Mouse (Mus musculus): ENCODE results near the gene Rras2.

Gene Rras2

GRCm38 (mm10) chr7:114114284-114114683, 3.3 kb downstream of the Rras2 start:
- DNase-seq (ENCODE audit: low spot score), result no peak

- no peak for DNase-seq (ENCODE audit: low spot score)
Observed at GRCm38 (mm10) chr7:114110500-114110899, 7.1 kb downstream of the Rras2 start.

- no peak for DNase-seq (ENCODE audit: low spot score)
Observed at GRCm38 (mm10) chr7:114105886-114106285, 11.7 kb downstream of the Rras2 start.

DNA sequence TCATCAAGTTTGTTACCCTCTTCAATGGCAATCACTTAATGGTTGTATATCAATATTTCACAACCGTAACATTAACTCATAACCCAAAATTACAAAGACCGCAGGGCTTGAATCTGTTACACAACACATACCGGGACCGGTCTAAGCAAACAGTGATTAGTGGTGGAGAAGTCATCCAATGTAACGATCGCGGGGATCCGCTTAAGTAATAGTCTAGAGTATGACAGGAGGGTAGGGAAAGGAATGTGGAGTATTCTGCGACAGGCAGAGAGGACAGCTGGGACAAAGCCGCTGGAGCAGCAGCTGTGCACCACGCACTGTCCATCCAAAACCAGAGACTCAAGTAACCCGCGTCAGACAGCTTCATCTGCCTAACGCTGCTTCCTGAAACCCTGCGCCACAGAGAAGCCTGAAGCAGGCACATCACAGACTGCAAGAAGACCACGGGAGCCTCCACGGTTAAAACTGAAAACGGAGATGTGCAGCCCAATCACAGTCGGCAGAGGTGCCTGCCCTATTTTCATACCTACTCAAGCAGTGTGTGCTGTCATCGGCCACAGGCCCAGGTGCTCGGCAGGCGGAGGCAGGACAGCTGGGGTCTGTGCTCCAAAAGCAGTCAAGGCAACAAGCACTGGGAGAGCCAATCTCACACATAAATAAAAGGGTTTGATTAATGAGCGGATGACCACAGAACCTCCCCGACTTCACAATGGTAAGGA, 13.8 kb downstream of the Rras2 start:
- DNase-seq (ENCODE audit: low spot score), result peak; percentile 64

DNA sequence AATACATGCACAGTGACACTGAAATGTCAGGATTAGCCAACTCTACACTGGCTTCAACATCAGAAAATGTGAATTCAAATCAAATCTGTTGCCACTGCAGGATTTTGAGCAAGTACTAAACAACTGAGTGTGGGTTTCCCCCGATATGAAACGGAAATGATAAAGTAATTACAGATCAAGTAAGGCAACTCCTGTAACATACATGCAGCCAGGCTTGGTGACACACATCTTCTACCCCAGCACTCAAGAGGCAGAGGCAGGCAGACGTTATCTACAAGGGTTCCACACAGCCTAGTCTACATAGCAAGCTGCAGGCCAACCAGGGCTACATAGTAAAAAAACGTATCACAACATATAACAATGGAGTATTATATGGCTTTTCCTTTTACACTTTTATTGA, 14.4 kb downstream of the Rras2 start:
- DNase-seq (ENCODE audit: low spot score), result no peak

DNA sequence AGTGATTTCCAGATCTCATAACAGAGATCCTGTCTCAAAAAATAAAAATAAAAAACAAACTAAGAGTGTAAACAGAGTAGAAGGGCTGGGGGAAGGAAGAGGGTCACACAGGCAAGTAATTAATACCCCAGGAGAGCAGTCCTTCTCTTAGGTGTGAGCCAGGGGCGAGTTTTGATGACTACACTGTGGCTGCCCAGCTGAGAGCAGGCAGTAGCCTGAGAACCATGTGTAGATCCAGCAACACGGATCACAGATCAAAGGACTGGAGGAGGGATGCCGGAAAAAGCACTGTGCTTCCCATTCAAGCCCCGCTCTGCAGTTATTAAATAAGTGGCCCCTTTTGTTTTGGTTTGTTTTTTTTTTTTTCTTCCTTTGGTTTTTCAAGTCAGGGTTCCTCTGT, 15.0 kb downstream of the Rras2 start:
- no peak for DNase-seq (ENCODE audit: low spot score)

DNA sequence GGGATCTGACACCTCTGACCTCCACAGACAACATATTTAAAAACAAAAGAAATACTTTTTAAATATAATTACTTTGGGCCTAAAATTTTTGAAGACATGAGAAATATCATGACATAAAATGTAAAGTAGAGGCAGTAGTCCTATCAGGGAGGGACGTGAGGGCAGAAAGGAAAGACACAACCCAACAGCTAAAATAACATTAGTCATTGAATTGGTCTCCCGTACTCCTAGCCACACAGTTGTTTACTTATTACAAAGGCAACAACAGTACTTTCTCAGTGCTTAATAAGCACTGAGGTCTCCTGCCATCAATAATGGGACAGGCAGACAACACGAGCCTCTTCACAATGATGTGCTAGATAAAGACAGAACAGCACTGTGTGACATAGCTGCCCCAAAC, 16.2 kb downstream of the Rras2 start:
- DNase-seq (ENCODE audit: low spot score), result no peak

GRCm38 (mm10) chr7:114093548-114094174, 23.9 kb downstream of the Rras2 start:
- peak; percentile 73 for DNase-seq (ENCODE audit: low spot score)

GRCm38 (mm10) chr7:114090892-114091545, 26.6 kb downstream of the Rras2 start:
- no peak for DNase-seq (ENCODE audit: low spot score)

DNA sequence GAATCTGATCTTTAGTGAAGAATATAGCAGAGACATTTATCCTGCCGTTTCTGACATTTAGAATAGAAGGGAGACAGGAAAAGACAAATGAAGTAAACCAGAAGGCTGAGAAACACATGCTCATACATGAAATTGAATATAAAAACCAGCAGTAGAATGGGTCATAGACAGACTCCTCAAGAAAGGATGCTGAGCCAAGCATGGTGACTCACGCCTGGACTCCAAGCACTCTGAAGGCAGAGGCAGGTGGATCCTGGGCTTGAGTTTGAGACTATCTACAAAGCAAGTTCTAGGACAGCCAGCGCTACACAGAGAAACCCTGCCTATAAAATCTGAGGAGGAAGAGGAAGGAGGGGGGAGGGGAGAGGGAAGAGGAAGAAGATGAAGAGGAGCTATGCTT, 27.4 kb downstream of the Rras2 start:
- no peak for DNase-seq (ENCODE audit: low spot score)

DNA sequence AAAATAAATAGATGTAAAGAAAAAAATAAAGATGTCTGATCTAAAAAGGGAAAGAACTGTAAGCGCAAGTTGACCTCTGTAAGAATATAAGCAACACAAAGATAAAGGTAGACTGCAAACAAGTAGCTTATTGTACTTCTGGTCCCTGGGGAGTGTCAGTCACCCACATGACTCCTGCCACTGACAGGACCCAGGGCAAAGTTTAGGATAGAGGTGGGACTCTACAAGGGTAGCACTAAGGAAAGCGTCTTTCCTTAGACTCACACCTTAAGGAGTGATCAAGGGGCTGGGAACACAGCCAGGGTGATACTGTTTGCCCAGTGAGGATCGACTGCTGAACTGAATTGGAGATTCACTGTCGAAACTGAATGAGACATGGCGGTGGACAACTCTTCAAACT, 28.7 kb downstream of the Rras2 start:
- no peak for DNase-seq (ENCODE audit: low spot score)

GRCm38 (mm10) chr7:114087986-114088385, 29.6 kb downstream of the Rras2 start:
- DNase-seq (ENCODE audit: low spot score), result peak; percentile 89

- peak; percentile 66 for DNase-seq (ENCODE audit: low spot score)
Observed at GRCm38 (mm10) chr7:114087341-114087740, 30.2 kb downstream of the Rras2 start.

DNA sequence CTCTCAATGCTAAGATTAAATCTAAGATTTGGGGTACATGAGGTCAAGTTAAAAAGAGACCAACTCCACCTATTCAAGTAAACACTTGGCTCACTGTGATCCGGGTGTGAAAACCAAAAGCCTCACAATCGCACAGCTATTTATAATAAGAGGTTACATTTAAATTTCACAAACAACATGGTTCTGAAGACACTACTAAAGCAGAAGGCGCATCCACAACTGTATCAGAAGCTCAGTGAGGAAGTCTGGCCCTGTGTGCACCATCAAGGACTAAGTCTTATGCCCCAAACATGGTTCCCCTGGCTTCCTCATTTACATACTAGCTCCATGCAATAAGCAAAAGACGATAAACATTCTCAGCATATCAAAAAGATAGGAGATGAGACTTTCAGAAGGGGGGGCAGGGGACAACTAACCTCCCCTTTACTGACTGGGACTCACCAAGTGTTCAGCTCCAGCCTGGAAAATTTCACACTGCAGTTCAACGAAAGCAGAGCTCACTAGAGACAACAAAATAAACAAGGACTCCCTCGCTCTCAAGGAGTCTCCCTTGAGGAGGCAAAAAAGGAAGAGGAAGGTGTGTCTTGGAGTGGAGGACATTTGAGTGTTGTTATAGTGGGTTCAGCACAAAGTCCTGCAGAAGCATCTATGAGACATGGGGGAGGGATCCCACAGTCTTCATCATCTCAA, 31.4 kb downstream of the Rras2 start:
- DNase-seq (ENCODE audit: low spot score), result peak; percentile 62

DNA sequence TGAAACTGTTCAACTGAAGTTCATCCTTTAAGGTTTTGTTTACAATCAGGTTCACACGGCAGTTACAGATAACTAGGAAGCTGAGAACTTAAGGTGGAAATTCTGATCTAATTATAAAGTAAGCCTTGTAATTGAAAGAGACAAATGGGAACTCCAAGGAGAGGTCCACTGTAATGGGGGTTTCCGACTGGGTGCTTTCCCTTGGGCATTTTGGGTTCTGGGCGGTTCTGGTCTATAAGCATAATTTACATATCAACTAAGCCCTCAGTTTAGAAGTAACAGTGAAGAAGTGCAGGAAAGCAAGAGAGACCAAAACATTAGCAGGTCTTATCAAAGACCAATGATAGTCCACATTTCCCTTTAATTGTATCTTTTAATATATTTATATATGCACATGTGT, 33.8 kb downstream of the Rras2 start:
- no peak for DNase-seq (ENCODE audit: low spot score)

DNA sequence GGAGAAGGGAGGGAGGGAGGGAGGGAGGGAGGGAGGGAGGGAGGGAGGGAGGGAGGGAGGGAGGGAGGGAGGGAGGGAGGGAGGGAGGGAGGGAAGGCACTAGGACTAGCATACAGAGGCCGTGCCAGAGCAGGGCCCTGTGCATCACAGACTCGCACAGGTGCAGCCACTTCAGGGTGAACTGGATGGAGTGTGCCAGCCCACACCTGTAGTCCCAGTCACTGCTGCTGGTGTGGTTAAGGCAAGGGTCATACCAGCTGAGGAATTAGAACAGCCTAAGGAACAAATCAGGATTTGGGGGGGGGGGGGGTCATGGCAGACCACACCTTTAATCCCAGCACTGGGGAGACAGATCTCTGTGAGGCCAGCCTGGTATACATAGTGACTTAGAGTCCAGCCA, 34.5 kb downstream of the Rras2 start:
- DNase-seq (ENCODE audit: low spot score), result no peak

DNA sequence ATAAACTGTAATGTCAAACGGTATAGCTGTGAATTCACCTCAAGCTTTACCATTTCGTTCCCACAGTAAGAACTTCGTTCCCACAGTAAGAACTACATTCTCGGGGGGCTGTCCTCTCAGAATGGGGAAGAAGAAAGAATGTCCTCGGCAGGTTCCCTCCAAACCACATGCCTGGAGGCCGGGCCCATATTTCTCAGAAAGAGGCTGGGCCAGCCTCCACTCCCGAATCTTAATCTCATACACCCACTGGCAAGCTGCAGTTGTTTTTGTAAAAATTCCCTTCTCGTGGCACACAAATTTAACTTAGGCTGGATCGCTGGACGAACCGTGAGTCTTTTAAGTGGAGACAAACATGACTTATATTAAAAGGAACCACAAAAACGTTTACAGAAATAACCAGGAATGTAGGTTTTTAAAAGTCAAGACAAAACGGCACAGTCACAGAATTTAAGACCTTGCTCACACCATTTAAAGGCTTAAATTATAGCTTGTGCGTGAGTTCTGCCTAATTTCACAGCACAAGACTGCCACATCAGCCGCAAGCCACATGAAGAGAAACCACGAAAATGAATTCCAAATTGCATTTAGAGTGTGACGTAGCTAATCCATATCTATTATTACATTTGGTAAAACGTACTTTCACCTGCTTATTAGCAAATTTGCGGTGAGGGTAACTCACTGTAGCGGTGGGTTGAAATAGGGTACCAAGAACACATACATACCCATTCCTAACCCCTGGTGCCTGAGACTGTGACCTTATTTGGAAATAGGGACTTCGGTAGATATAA, 35.8 kb downstream of the Rras2 start:
- peak; percentile 49 for DNase-seq (ENCODE audit: low spot score)

DNA sequence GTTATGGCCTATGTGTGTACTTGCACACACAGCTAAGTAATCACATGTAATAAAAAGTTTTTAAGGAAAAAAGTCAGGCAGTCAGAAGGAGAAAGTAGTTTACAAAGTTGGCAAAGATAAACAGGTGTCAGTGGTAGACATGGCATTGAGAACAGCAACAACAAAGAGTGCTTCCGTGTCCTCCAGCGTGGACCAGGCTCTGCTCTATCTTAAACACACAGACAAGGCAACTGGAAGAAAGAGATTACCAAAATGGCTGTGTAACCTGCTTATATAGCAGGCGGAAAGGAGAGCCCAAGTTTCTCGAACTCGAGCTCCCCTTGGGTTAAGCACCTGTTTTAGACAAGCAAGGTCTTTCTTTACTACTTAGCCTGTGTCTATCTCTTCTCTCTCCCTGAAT, 37.3 kb downstream of the Rras2 start:
- DNase-seq (ENCODE audit: low spot score), result no peak

DNA sequence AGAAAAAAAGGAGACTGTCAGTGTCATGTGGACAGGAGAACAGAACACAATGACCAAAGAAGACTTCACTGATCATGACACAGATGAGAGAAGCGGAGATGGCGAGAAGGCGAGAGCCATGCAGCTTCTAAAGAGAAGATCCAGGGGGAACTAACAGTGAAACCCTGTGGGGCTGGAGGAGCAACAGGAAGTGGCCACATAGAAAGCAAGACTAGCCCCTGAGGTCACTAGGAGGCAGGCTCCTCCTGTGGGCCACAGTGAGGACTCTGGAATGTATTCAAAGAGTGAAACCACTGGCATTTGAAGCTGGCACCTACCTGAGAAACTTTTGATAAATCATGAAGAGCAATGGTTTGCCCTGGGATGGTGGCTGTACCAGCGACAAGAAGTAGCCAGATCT, 38.2 kb downstream of the Rras2 start:
- no peak for DNase-seq (ENCODE audit: low spot score)

DNA sequence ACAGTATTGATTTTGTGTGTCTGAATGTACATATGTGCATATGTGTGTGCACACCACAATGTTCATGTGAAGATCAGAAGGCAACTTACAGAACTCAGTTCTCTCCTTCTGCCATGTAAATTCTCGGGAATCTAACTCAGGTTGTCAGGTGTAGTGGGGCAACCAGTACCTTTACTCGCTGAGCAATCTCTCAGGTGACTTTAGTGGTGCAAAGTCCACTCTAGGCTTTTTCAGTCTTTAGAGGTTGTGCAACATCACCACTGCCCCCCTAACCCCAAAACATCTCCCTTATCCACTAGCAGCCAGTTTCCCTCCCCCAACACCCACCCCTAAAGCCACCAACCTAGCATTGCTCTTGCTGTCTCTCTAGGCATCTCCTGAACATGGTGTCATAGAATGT, 43.0 kb downstream of the Rras2 start:
- no peak for DNase-seq (ENCODE audit: low spot score)

GRCm38 (mm10) chr7:114074133-114074532, 43.4 kb downstream of the Rras2 start:
- no peak for DNase-seq (ENCODE audit: low spot score)
